Mouse (Mus musculus): Measurements from ENCODE around the gene Herc6.

DNA sequence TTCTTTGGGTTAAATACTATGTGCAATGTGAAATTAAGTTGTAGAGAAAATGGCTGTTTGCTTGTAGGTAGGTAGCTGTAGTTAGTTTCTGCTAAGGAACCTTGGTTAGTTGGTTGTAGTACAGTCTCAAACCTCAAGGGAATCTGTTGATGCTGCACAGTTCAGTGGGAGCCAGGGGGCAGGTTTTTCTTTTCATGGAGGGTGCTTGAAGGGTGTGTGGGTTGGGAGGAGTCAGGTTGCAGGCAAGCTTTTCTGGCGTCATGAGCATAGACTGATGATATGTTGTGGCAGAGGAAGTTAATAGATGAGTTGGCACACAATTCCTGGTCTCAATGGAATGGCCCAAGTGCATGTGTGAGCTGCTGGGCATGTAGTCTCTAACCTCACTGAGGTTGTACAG lies 130.9 kb downstream of the Herc6 start:
- TF ChIP-seq EP300 (IDR thresholded peaks at IDR 0.05; ENCODE audit: low read depth in 1 of 2, low read length in 2 of 2) (no peak), USF1 (IDR thresholded peaks at IDR 0.05; ENCODE audit: low read depth, low read length) (no peak)

All from MEL (cell line).